Mouse (Mus musculus): Measurements from ENCODE around the gene Nfil3. TPM values are rescaled to one million over a fixed set of nuclear protein-coding genes. Genes with fewer than 3 reads are reported as not detected.

Gene Nfil3
- polyA plus RNA-seq, 1 experiment from 2014 or later: 31.6 TPM

DNA sequence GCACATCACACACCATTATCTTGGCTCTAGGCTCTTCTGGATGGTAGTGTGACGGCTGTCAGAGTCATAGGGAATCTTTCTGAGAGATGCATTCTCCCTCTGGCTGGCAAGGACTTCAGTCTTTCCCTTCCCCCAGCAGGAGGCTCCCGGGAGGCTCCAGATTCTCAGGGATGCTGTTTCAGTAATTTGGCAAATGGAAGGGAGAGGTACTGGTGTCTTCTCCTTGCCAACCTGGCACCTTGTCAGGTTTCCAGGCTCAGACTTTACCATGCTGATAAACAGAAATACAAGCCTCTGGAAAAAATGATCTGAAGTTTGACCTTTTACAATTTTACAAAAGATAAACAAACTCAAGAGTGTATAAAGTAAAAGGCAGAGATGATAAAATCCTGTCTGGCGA is 26.9 kb upstream of the Nfil3 start:
- no peak overlapping the region for H3K4me2 ChIP-seq (ENCODE audit: low read depth, low read length)
- H3K4me3 ChIP-seq (replicated peaks; ENCODE audit: low read length): no peak overlapping the region
- ATAC-seq (ENCODE audit: insufficient read depth, low FRiP score): no peak
- 45% methylated on average over 3 of the region's 3 CpGs for WGBS
- H3K4me1 ChIP-seq (ENCODE audit: control insufficient read depth, insufficient read depth, low read length): peaks cover 25% of the 10 kb centered on the region
- H3K9ac ChIP-seq (ENCODE audit: low read length): no peak overlapping the region
- H3K9me3 ChIP-seq (replicated peaks; ENCODE audit: control insufficient read depth, low read length): no peaks in the 10 kb centered on the region
- no peak overlapping the region for H3K27ac ChIP-seq (ENCODE audit: low read length)
- H3K36me3 ChIP-seq (ENCODE audit: control insufficient read depth, insufficient read depth, low read length): no peaks in the 10 kb centered on the region
- no peaks in the 10 kb centered on the region for H3K27me3 ChIP-seq (ENCODE audit: control insufficient read depth, insufficient read depth, low read length)

DNA sequence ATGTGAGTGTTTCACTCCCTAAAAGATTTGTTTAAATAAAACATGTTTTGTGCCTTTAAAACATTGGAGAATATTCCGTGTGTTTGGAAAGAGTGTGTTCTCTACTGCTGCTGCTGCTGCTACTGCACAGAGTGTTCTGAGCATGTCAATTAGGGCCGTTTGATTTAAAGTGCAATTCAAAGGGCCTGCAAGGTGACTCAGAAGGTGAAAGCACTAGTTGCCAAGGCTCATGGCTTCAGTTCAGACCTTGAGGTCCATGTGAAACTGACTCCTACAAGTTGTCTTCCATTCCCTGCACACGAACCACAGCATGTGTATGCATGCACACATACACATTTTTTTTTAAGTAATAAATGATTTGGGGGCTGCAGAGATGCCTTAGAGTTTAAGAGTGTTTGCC is 22.4 kb upstream of the Nfil3 start:
- peaks cover 9% of the 10 kb centered on the region for H3K4me1 ChIP-seq (ENCODE audit: control insufficient read depth, insufficient read depth, low read length)
- H3K36me3 ChIP-seq (ENCODE audit: control insufficient read depth, insufficient read depth, low read length): no peaks in the 10 kb centered on the region
- ATAC-seq (ENCODE audit: insufficient read depth, low FRiP score): no peak
- H3K27me3 ChIP-seq (ENCODE audit: control insufficient read depth, insufficient read depth, low read length): no peaks in the 10 kb centered on the region
- H3K9ac ChIP-seq (ENCODE audit: low read length): no peak overlapping the region
- H3K27ac ChIP-seq (ENCODE audit: low read length): peak overlapping the region; percentile 23; the same call in 1 of the 2 replicates
- no peak overlapping the region for H3K4me2 ChIP-seq (ENCODE audit: low read depth, low read length)
- H3K9me3 ChIP-seq (replicated peaks; ENCODE audit: control insufficient read depth, low read length): no peaks in the 10 kb centered on the region
- no peak overlapping the region for H3K4me3 ChIP-seq (replicated peaks; ENCODE audit: low read length)
- WGBS: 34% methylated on average over 3 of the region's 3 CpGs

DNA sequence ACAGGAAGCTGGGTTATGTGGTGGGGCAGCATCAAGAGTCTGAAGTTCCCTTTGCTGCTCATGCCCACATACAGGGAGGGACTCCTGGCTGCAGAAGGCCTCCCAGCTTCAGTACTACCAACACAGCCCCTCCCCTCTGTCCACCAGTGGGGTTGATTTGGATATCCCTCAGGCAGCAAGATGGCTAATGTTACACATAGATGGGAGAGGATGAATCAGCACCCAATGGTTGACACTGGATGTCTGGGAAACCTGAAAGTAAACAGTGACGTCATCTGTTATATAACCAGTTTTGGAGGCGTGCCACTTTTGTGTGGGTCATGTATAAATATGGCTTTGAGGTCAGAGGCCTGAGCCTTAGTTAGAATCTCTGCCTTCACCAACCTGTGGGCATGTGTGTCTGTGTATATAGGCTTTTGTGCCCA is 20.6 kb upstream of the Nfil3 start:
- Histone ChIP-seq H3K9me3 (replicated peaks; ENCODE audit: control insufficient read depth, low read length) (no peaks in the 10 kb centered on the region), H3K27ac (ENCODE audit: low read length) (no peak overlapping the region), H3K27me3 (ENCODE audit: control insufficient read depth, insufficient read depth, low read length) (no peaks in the 10 kb centered on the region), H3K4me1 (ENCODE audit: control insufficient read depth, insufficient read depth, low read length) (peaks cover 8% of the 10 kb centered on the region), H3K4me2 (ENCODE audit: low read depth, low read length) (no peak overlapping the region), H3K9ac (ENCODE audit: low read length) (no peak overlapping the region), H3K36me3 (ENCODE audit: control insufficient read depth, insufficient read depth, low read length) (no peaks in the 10 kb centered on the region), H3K4me3 (replicated peaks; ENCODE audit: low read length) (no peak overlapping the region)
- 39% methylated on average over 2 of the region's 2 CpGs for WGBS
- peak; percentile 50; the same call in 1 of the 2 replicates for ATAC-seq (ENCODE audit: insufficient read depth, low FRiP score)

DNA sequence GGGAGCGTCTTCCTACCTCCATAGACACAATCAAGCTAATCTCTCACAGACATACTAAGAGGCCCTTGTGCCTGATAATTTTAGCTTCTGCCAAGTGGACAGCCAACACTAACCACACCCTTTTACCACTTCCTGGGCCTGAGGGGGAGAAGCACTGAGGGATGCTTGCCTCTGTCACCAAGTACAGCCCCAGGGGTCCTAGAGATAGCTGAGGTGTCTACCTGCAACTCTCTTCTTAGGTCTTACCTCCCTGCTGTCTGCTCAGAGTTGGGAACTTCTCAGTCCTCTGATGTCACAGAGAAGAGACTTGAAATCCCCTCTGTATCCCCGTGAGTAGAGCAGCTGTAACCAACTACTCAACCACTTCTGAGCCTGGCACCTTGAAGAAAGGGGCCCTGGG is 19.6 kb upstream of the Nfil3 start:
- Histone ChIP-seq H3K9me3 (replicated peaks; ENCODE audit: control insufficient read depth, low read length) (no peaks in the 10 kb centered on the region), H3K4me2 (ENCODE audit: low read depth, low read length) (no peak overlapping the region), H3K36me3 (ENCODE audit: control insufficient read depth, insufficient read depth, low read length) (no peaks in the 10 kb centered on the region), H3K27ac (ENCODE audit: low read length) (no peak overlapping the region), H3K27me3 (ENCODE audit: control insufficient read depth, insufficient read depth, low read length) (no peaks in the 10 kb centered on the region), H3K9ac (ENCODE audit: low read length) (no peak overlapping the region), H3K4me1 (ENCODE audit: control insufficient read depth, insufficient read depth, low read length) (peaks cover 8% of the 10 kb centered on the region), H3K4me3 (replicated peaks; ENCODE audit: low read length) (no peak overlapping the region)
- no peak for ATAC-seq (ENCODE audit: insufficient read depth, low FRiP score)
- 78% methylated on average over 2 of the region's 2 CpGs for WGBS

DNA sequence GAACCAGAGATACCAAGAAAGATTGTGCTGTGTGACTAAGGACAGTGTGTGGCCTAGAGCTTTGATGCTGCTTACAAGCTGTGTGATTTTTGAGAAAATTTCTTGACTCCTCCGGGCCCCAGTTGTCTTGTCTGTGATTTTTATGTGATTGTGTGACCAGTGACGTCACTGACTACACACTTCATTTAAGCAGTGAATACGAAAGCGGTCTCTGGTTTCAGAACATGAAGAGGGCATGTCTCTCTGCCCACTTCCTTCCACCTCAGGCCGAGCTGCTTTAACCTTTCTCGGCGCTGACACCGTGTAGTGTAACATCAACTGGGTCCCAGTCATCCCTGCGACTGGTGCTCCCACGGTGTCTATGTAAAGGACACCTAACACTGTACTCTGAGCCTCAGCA is 17.7 kb upstream of the Nfil3 start:
- no peak overlapping the region for H3K9ac ChIP-seq (ENCODE audit: low read length)
- no peak overlapping the region for H3K4me2 ChIP-seq (ENCODE audit: low read depth, low read length)
- no peak for ATAC-seq (ENCODE audit: insufficient read depth, low FRiP score)
- H3K4me1 ChIP-seq (ENCODE audit: control insufficient read depth, insufficient read depth, low read length): peaks cover 13% of the 10 kb centered on the region
- H3K27ac ChIP-seq (ENCODE audit: low read length): no peak overlapping the region
- H3K36me3 ChIP-seq (ENCODE audit: control insufficient read depth, insufficient read depth, low read length): no peaks in the 10 kb centered on the region
- no peak overlapping the region for H3K4me3 ChIP-seq (replicated peaks; ENCODE audit: low read length)
- H3K9me3 ChIP-seq (replicated peaks; ENCODE audit: control insufficient read depth, low read length): no peaks in the 10 kb centered on the region
- 88% methylated on average over 10 of the region's 10 CpGs for WGBS
- H3K27me3 ChIP-seq (ENCODE audit: control insufficient read depth, insufficient read depth, low read length): no peaks in the 10 kb centered on the region

DNA sequence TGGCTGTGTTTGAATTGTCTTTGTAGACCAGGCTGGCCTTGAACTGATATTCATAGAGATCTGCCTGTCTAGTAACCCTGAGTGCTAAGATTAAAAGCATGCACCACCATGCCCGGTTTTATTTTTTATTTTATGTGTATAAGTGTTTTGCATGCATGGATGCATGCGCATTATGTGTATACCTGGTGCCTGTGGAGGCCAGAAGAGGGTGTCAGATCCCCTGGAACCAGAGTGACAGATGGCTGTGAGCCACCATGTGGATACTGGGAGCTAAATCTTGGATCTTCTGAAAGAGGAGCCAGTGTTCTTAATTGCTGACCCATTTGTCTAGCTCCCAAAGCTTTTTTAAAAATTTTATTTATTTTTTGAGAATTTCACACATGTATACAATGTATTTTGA is 16.9 kb upstream of the Nfil3 start:
- H3K9me3 ChIP-seq (replicated peaks; ENCODE audit: control insufficient read depth, low read length): no peaks in the 10 kb centered on the region
- no peak overlapping the region for H3K27ac ChIP-seq (ENCODE audit: low read length)
- H3K4me2 ChIP-seq (ENCODE audit: low read depth, low read length): no peak overlapping the region
- no peak overlapping the region for H3K4me3 ChIP-seq (replicated peaks; ENCODE audit: low read length)
- H3K9ac ChIP-seq (ENCODE audit: low read length): no peak overlapping the region
- 72% methylated on average over 2 of the region's 2 CpGs for WGBS
- H3K36me3 ChIP-seq (ENCODE audit: control insufficient read depth, insufficient read depth, low read length): no peaks in the 10 kb centered on the region
- ATAC-seq (ENCODE audit: insufficient read depth, low FRiP score): no peak
- H3K27me3 ChIP-seq (ENCODE audit: control insufficient read depth, insufficient read depth, low read length): no peaks in the 10 kb centered on the region
- H3K4me1 ChIP-seq (ENCODE audit: control insufficient read depth, insufficient read depth, low read length): peaks cover 12% of the 10 kb centered on the region; the same call in 1 of the 2 replicates

DNA sequence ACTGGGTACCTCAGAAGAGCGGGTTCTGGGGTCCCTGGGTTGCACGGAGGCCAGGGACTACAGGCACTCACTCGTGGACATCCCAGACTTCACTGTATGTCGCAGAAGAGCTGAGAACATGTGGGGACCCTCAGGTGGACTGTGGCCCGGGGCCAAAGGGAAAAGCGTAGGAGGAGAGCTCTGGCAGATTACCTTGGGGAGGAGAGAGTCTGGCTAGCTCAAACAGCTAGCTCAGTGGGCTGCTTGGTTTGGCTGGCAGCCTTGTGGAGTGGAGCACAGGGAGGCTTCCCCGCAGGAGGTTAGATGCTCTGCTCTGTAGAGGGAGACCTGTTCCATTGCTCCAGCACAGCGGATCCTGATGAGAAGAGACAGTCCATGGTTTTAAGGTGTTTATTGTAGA is 15.3 kb upstream of the Nfil3 start:
- H3K36me3 ChIP-seq (ENCODE audit: control insufficient read depth, insufficient read depth, low read length): no peaks in the 10 kb centered on the region
- WGBS: 72% methylated on average over 8 of the region's 8 CpGs
- ATAC-seq (ENCODE audit: insufficient read depth, low FRiP score): no peak
- H3K4me2 ChIP-seq (ENCODE audit: low read depth, low read length): no peak overlapping the region
- no peaks in the 10 kb centered on the region for H3K27me3 ChIP-seq (ENCODE audit: control insufficient read depth, insufficient read depth, low read length)
- H3K9ac ChIP-seq (ENCODE audit: low read length): no peak overlapping the region
- no peaks in the 10 kb centered on the region for H3K9me3 ChIP-seq (replicated peaks; ENCODE audit: control insufficient read depth, low read length)
- H3K27ac ChIP-seq (ENCODE audit: low read length): no peak overlapping the region
- H3K4me3 ChIP-seq (replicated peaks; ENCODE audit: low read length): no peak overlapping the region
- peaks cover 12% of the 10 kb centered on the region; the same call in 1 of the 2 replicates for H3K4me1 ChIP-seq (ENCODE audit: control insufficient read depth, insufficient read depth, low read length)

DNA sequence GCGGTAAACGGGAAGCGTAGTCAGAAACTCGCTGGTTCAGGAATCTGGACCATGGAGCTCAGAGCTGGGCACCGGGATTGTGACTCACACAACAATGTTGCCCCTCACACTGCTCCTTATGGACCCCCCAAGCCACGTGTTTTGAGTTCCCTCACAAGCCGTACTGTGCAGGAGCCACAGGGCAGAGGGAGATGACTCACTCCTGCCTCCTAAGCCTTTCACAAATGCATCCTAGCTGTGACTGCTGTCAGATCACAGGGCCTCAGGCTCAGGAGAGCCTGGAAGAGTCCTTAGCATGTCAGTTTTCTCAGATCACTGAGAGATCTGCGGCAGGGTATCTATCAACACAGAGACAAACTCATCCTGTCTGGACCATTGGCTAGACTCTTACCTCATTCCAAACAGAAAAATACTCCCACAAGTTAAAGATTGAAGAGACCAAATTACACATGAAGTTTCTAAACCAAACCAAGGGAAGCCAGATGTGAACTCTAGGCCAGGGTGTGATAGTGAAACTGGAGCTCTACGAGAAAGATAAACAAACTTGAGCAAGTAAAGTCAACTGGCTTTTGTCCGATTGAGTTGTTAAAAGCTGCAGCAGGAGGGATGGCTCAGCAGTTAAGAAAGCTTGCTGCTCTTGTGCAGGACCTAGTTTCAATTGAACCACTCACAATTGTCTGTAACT is 13.5 kb upstream of the Nfil3 start:
- H3K27ac ChIP-seq (ENCODE audit: low read length): peak overlapping the region; percentile 64

DNA sequence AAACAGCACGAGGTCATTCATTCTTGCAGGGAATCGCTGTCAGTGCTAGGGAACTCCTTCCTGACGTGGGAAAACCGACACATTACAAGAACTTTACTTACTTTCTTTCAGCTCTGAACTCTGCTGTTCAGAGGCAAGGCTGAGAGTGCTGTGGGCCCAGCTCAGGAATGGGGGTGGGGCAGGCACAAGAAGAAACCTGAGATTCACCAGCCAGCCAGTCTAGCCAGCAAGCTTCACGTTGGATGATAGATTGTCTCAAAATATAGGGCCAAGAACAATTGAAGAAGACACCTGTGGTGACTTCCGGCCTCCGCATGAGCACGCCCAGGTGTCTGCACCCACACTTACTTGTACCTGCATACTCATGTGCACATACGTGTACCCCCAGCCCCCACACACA is 9.3 kb upstream of the Nfil3 start:
- H3K9me3 ChIP-seq (replicated peaks; ENCODE audit: control insufficient read depth, low read length): no peaks in the 10 kb centered on the region
- H3K4me1 ChIP-seq (ENCODE audit: control insufficient read depth, insufficient read depth, low read length): peaks cover 15% of the 10 kb centered on the region
- no peaks in the 10 kb centered on the region for H3K27me3 ChIP-seq (ENCODE audit: control insufficient read depth, insufficient read depth, low read length)
- ATAC-seq (ENCODE audit: insufficient read depth, low FRiP score): no peak
- no peak overlapping the region for H3K9ac ChIP-seq (ENCODE audit: low read length)
- whole genome bisulfite sequencing: 31% methylated on average over 9 of the region's 9 CpGs
- H3K36me3 ChIP-seq (ENCODE audit: control insufficient read depth, insufficient read depth, low read length): no peaks in the 10 kb centered on the region
- no peak overlapping the region for H3K4me2 ChIP-seq (ENCODE audit: low read depth, low read length)
- H3K27ac ChIP-seq (ENCODE audit: low read length): no peak overlapping the region
- no peak overlapping the region for H3K4me3 ChIP-seq (replicated peaks; ENCODE audit: low read length)

More for the DNA sequence above, 13.5 kb upstream of the Nfil3 start:
- no peak overlapping the region for H3K4me2 ChIP-seq (ENCODE audit: low read depth, low read length)
- no peaks in the 10 kb centered on the region for H3K36me3 ChIP-seq (ENCODE audit: control insufficient read depth, insufficient read depth, low read length)
- 50% methylated on average over 10 of the region's 10 CpGs for WGBS
- no peaks in the 10 kb centered on the region for H3K9me3 ChIP-seq (replicated peaks; ENCODE audit: control insufficient read depth, low read length)
- H3K4me1 ChIP-seq (ENCODE audit: control insufficient read depth, insufficient read depth, low read length): peaks cover 17% of the 10 kb centered on the region
- H3K27me3 ChIP-seq (ENCODE audit: control insufficient read depth, insufficient read depth, low read length): no peaks in the 10 kb centered on the region
- no peak overlapping the region for H3K9ac ChIP-seq (ENCODE audit: low read length)
- peak; percentile 51; the same call in 1 of the 2 replicates for ATAC-seq (ENCODE audit: insufficient read depth, low FRiP score)
- H3K4me3 ChIP-seq (replicated peaks; ENCODE audit: low read length): no peak overlapping the region
